Comparison of ENCODE assay signal across 33 mouse cellular contexts in genomic region chr11:57837861-57838680, GRCm38 (mm10). TPM values are rescaled to one million over a fixed set of nuclear protein-coding genes. Genes with fewer than 3 reads are reported as not detected.
A peak's percentile ranks its signal among the peaks of the same experiment; 100 is the strongest.
DNase-seq lines count a peak whose midpoint lies in the region; ATAC-seq and TF ChIP-seq lines count a peak whose summit lies in the region.
"Had no signal": no experiment of that assay in that cellular context is flagged by ENCODE, and none has a peak within 500 bp of the region (broad histone marks: within the 10 kb centered on the region; RNA-seq: fewer than 3 reads in every experiment).

No protein-coding gene starts in this region.

- 14% methylated on average over 22 of the region's 22 CpGs for WGBS in heart, embryonic 11.5 days (ENCODE audit: insufficient replicate concordance)
- 32% methylated on average over 22 of the region's 22 CpGs for WGBS in heart, adult 2 months
- 6% methylated on average over 22 of the region's 22 CpGs for WGBS in intestine, embryonic 14.5 days
- WGBS in intestine, postnatal 0 days: 16% methylated on average over 22 of the region's 22 CpGs

- peaks cover 69% of the 10 kb centered on the region for H3K27me3 ChIP-seq in heart, embryonic 11.5 days (ENCODE audit: control insufficient read depth, insufficient read depth, low read length)
- H3K27me3 ChIP-seq in heart, adult 2 months (ENCODE audit: control insufficient read depth, insufficient read depth, low read length): peaks cover 24% of the 10 kb centered on the region
- peaks cover 30% of the 10 kb centered on the region for H3K27me3 ChIP-seq in intestine, embryonic 14.5 days (replicated peaks; ENCODE audit: control insufficient read depth, insufficient read depth, low read length)
- H3K27me3 ChIP-seq in intestine, postnatal 0 days (replicated peaks; ENCODE audit: control insufficient read depth, insufficient read depth, low read length): peaks cover 82% of the 10 kb centered on the region

- no peak for DNase-seq in heart, adult 2 months
- DNase-seq in intestine, embryonic 14.5 days (ENCODE audit: low spot score): peak; percentile 74
- DNase-seq in retina, embryonic 14.5 days (ENCODE audit: low spot score): peak; percentile 19
- no peak for DNase-seq in retina, postnatal 1 day
- DNase-seq in urinary bladder, adult 18-20 months (ENCODE audit: low spot score in 2 of 2): no peak
- DNase-seq: adrenal gland, postnatal 25 days; cerebellum, adult 9-10 months; forebrain, postnatal 0 days; gastrocnemius, postnatal 14 days; heart, adult 18-20 months; heart, postnatal 36 days; kidney, adult 8-10 months; kidney, postnatal 36 days; layer of hippocampus, postnatal 36 days; liver, embryonic 13.5 days; lung, adult 2 months; lung, postnatal 14 days; right cerebral cortex, postnatal 14 days; thymus, adult 2 months; thymus, postnatal 4 days had no signal

- no peaks in the 10 kb centered on the region for H3K9me3 ChIP-seq in heart, embryonic 11.5 days (replicated peaks; ENCODE audit: control insufficient read depth, low read length)
- H3K9me3 ChIP-seq in intestine, embryonic 14.5 days (ENCODE audit: control insufficient read depth, low read length): no peaks in the 10 kb centered on the region
- H3K9me3 ChIP-seq in intestine, postnatal 0 days (ENCODE audit: control insufficient read depth): no peaks in the 10 kb centered on the region
- H3K9me3 ChIP-seq: embryonic facial prominence, embryonic 12.5 days; liver, embryonic 13.5 days; midbrain, embryonic 13.5 days had no signal

- H3K4me3 ChIP-seq in heart, embryonic 11.5 days (ENCODE audit: low read depth, low read length): no peak overlapping the region
- H3K4me3 ChIP-seq in heart, adult 2 months: no peak overlapping the region
- no peak overlapping the region for H3K4me3 ChIP-seq in intestine, embryonic 14.5 days (ENCODE audit: low read depth, low read length)
- H3K4me3 ChIP-seq in intestine, postnatal 0 days (ENCODE audit: low read depth, low read length): no peak overlapping the region
- H3K4me3 ChIP-seq: embryonic facial prominence, embryonic 12.5 days; liver, embryonic 13.5 days; midbrain, embryonic 13.5 days had no signal

- H3K4me2 ChIP-seq in heart, embryonic 11.5 days: peak overlapping the region; percentile 16; the same call in 1 of the 2 replicates
- peak overlapping the region; percentile 52 for H3K4me2 ChIP-seq in intestine, embryonic 14.5 days (ENCODE audit: low read length)
- no peak overlapping the region for H3K4me2 ChIP-seq in intestine, postnatal 0 days (replicated peaks; ENCODE audit: low read depth)
- H3K4me2 ChIP-seq: embryonic facial prominence, embryonic 12.5 days; liver, embryonic 13.5 days had no signal

- 0 out of 2 replicates have a peak overlapping the region, but pooled peaks have one; percentile 22 for H3K9ac ChIP-seq in heart, embryonic 11.5 days (ENCODE audit: low read depth, low read length)
- H3K9ac ChIP-seq in heart, adult 2 months (ENCODE audit: low read depth, low read length): no peak overlapping the region
- H3K9ac ChIP-seq in intestine, embryonic 14.5 days (ENCODE audit: low read length): no peak overlapping the region
- H3K9ac ChIP-seq in intestine, postnatal 0 days (ENCODE audit: low read depth, low read length): no peak overlapping the region
- H3K9ac ChIP-seq: embryonic facial prominence, embryonic 12.5 days; forebrain, postnatal 0 days; liver, embryonic 13.5 days; midbrain, embryonic 13.5 days had no signal

- no peak overlapping the region for H3K27ac ChIP-seq in heart, embryonic 11.5 days (ENCODE audit: low read depth, low read length)
- no peak overlapping the region for H3K27ac ChIP-seq in heart, adult 2 months
- H3K27ac ChIP-seq in intestine, embryonic 14.5 days (ENCODE audit: low read depth): peak overlapping the region; percentile 84
- no peak overlapping the region for H3K27ac ChIP-seq in intestine, postnatal 0 days (ENCODE audit: low read depth, low read length)
- H3K27ac ChIP-seq: embryonic facial prominence, embryonic 12.5 days; hindbrain, postnatal 0 days; liver, embryonic 13.5 days; midbrain, embryonic 13.5 days; stomach, postnatal 0 days had no signal

- no peaks in the 10 kb centered on the region for H3K79me2 ChIP-seq in heart, adult 2 months (replicated peaks; ENCODE audit: control insufficient read depth, insufficient read depth, low read length)

- intact Hi-C loops in heart, adult 2 months (cut with DNase I): no loop called here

- no peak for TF ChIP-seq EP300 in heart, adult 2 months (IDR thresholded peaks at IDR 0.05; ENCODE audit: insufficient read depth, low read depth, low read length)

- no peak for ATAC-seq in heart, embryonic 11.5 days (replicated peaks; ENCODE audit: insufficient number of reproducible peaks, low FRiP score, low TSS enrichment)
- ATAC-seq in intestine, embryonic 14.5 days (replicated peaks; ENCODE audit: low FRiP score, low TSS enrichment, low read depth): no peak
- ATAC-seq in intestine, postnatal 0 days: no peak
- ATAC-seq: CD4-positive, CD25-positive, alpha-beta regulatory T cell, adult 4 months; forebrain, postnatal 0 days; hindbrain, postnatal 0 days had no signal

- peaks cover 12% of the 10 kb centered on the region for H3K4me1 ChIP-seq in heart, embryonic 11.5 days (ENCODE audit: control insufficient read depth, insufficient read depth, low read length)
- H3K4me1 ChIP-seq in heart, adult 2 months (ENCODE audit: control insufficient read depth, insufficient read depth, low read length): no peaks in the 10 kb centered on the region
- peaks cover 36% of the 10 kb centered on the region for H3K4me1 ChIP-seq in intestine, embryonic 14.5 days (replicated peaks; ENCODE audit: control insufficient read depth, insufficient read depth, low read length)
- no peaks in the 10 kb centered on the region; the same call in 1 of the 2 replicates for H3K4me1 ChIP-seq in intestine, postnatal 0 days (replicated peaks; ENCODE audit: control insufficient read depth, insufficient read depth, low read length)
- H3K4me1 ChIP-seq: liver, embryonic 13.5 days had no signal

- no peaks in the 10 kb centered on the region for H3K36me3 ChIP-seq in heart, embryonic 11.5 days (ENCODE audit: control insufficient read depth, insufficient read depth, low read length)
- no peaks in the 10 kb centered on the region for H3K36me3 ChIP-seq in heart, adult 2 months (ENCODE audit: control insufficient read depth, insufficient read depth, low read length)
- H3K36me3 ChIP-seq in intestine, embryonic 14.5 days (ENCODE audit: control insufficient read depth, insufficient read depth, low read length): no peaks in the 10 kb centered on the region
- H3K36me3 ChIP-seq in intestine, postnatal 0 days (ENCODE audit: control insufficient read depth, insufficient read depth): no peaks in the 10 kb centered on the region
- H3K36me3 ChIP-seq: embryonic facial prominence, embryonic 12.5 days; liver, embryonic 13.5 days; midbrain, embryonic 13.5 days had no signal

- TF ChIP-seq CTCF in heart, adult 2 months (IDR thresholded peaks at IDR 0.05): no peak
- TF ChIP-seq CTCF in intestine, postnatal 0 days (IDR thresholded peaks at IDR 0.05; ENCODE audit: low read depth): no peak

- no peak for TF ChIP-seq POLR2A in heart, adult 2 months (IDR thresholded peaks at IDR 0.05; ENCODE audit: insufficient read depth, low read depth, low read length)

RNA-seq across cellular contexts. Expression of gene Hand1, which starts 5.5 kb away (rescaled TPM):
- 58.1 and 61.9 TPM in 2 replicates for polyA plus RNA-seq in heart, embryonic 11.5 days (2014; fragmentation: Nextera tagmentation; extraction: Ambion mirVana)
- not detected for total RNA-seq in heart, adult 2 months (2021)
- polyA plus RNA-seq in heart, adult 2 months (2012; rRNA removed): not detected in 2 replicates
- polyA plus RNA-seq in intestine, embryonic 14.5 days (2014; fragmentation: Nextera tagmentation; extraction: Ambion mirVana): 36.6 and 44.4 TPM in 2 replicates
- polyA plus RNA-seq in intestine, postnatal 0 days (2015; fragmentation: Nextera tagmentation; extraction: Ambion mirVana): 17.4 and 20.7 TPM in 2 replicates
- total RNA-seq: common myeloid progenitor, adult 5-6 weeks; forebrain, postnatal 0 days; gastrocnemius, postnatal 14 days; heart, adult 18-20 months; heart, postnatal 36 days; hindbrain, postnatal 0 days; layer of hippocampus, adult 8-10 months; layer of hippocampus, postnatal 36 days; left cerebral cortex, postnatal 10 days; megakaryocyte progenitor cell, adult 5-6 weeks; neutrophil, adult 5-6 weeks had no signal
- polyA plus RNA-seq: CD4-positive, CD25-positive, alpha-beta regulatory T cell, adult 4 months; forebrain, embryonic 11.5 days; forebrain, postnatal 0 days; hindbrain, postnatal 0 days; lung, adult 2 months; midbrain, embryonic 13.5 days had no signal

RNA-seq across cellular contexts. Expression of gene Sap30l, which starts 36.6 kb away (rescaled TPM):
- 10.7 and 10.8 TPM in 2 replicates for polyA plus RNA-seq in heart, embryonic 11.5 days (2014; fragmentation: Nextera tagmentation; extraction: Ambion mirVana)
- 10 to 100 TPM; 43.2 to 49.2 TPM for total RNA-seq in heart, adult 2 months (2021)
- 18.8 and 21.2 TPM in 2 replicates for polyA plus RNA-seq in heart, adult 2 months (2012; rRNA removed)
- 10.1 and 15.0 TPM in 2 replicates for polyA plus RNA-seq in intestine, embryonic 14.5 days (2014; fragmentation: Nextera tagmentation; extraction: Ambion mirVana)
- polyA plus RNA-seq in intestine, postnatal 0 days (2015; fragmentation: Nextera tagmentation; extraction: Ambion mirVana): 19.3 and 21.2 TPM in 2 replicates

Comparison
In these comparisons a context has a peak if more than half of its experiments do, and no peak if none do; other contexts are left out.
1. DNase-seq: peak in intestine, embryonic 14.5 days (single experiment) and retina, embryonic 14.5 days (single experiment); none in heart, adult 2 months (0 of 2), retina, postnatal 1 day (single experiment) and urinary bladder, adult 18-20 months (0 of 2).
2. RNA of gene Hand1, which starts 5.5 kb away (polyA plus RNA-seq): 58.1 to 61.9 TPM in heart, embryonic 11.5 days, 36.6 to 44.4 TPM in intestine, embryonic 14.5 days and 17.4 to 20.7 TPM in intestine, postnatal 0 days; not detected in heart, adult 2 months; every median in the first group is over 10 times any median in the second.